Mouse (Mus musculus) intestine, embryonic 16.5 days (tissue): ENCODE data around the gene Etv5. TPM values are rescaled to one million over a fixed set of nuclear protein-coding genes. Genes with fewer than 3 reads are reported as not detected.

ENCODE experiments used
- ATAC-seq: fragments of 200-750 bp; cut with Nextera tagmentation; 2 replicates; pipeline ENCODE4 v1.8.0; 2017; ENCODE audit warnings: moderate TSS enrichment, moderate library complexity
- H3K27ac ChIP-seq: fragments of 300-500 bp; sonication (generic); 2 replicates; pipeline ENCODE4 v1.5.1; 2014; ENCODE audit warnings: mild to moderate bottlenecking, low read length
- H3K27me3 ChIP-seq: fragments of 300-500 bp; sonication (generic); replicated peaks from 2 replicates; pipeline ENCODE4 v1.6.1; 2014; ENCODE audit warnings: low read length, control low read depth, mixed read lengths; ENCODE audit not compliant: control insufficient read depth, insufficient read depth
- H3K36me3 ChIP-seq: fragments of 300-500 bp; sonication (generic); 2 replicates; pipeline ENCODE4 v1.6.1; 2014; ENCODE audit warnings: low read length, control low read depth; ENCODE audit not compliant: control insufficient read depth, insufficient read depth
- H3K4me1 ChIP-seq: fragments of 300-500 bp; sonication (generic); 2 replicates; pipeline ENCODE4 v1.6.1; 2014; ENCODE audit warnings: low read length, control low read depth, mixed read lengths; ENCODE audit not compliant: control insufficient read depth, insufficient read depth
- H3K4me2 ChIP-seq: fragments of 300-500 bp; sonication (generic); 2 replicates; pipeline ENCODE4 v1.6.1; 2014; ENCODE audit warnings: low read depth, low read length, control low read depth
- H3K4me3 ChIP-seq: fragments of 300-500 bp; sonication (generic); 2 replicates; pipeline ENCODE4 v1.5.1; 2014; ENCODE audit warnings: mild to moderate bottlenecking, low read length
- H3K9ac ChIP-seq: fragments of 300-500 bp; sonication (generic); 2 replicates; pipeline ENCODE4 v1.6.1; 2014; ENCODE audit warnings: low read depth, low read length
- H3K9me3 ChIP-seq: fragments of 300-500 bp; sonication (generic); 2 replicates; pipeline ENCODE4 v1.6.1; 2016; ENCODE audit warnings: low read length, control low read depth; ENCODE audit not compliant: control insufficient read depth
- WGBS: fragments of 180-500 bp; shearing (Covaris S2); extraction: QIAGEN DNeasy Blood & Tissue Kit; methylation state at CpG from one replicate; pipeline ENCODE4 v1.1.7; 2014; 5-methylcytosine and 5-hydroxymethylcytosine counted together
- polyA plus RNA-seq: library from polyadenylated mRNA; unstranded; fragments of >200 nt; fragmentation: Nextera tagmentation; extraction: Ambion mirVana; gene quantifications from 2 replicates; pipeline ENCODE4 v1.2.1, GENCODE M21; 2015

The Etv5 gene
- polyA plus RNA-seq, 1 experiment from 2014 or later: 10.3 TPM

DNA sequence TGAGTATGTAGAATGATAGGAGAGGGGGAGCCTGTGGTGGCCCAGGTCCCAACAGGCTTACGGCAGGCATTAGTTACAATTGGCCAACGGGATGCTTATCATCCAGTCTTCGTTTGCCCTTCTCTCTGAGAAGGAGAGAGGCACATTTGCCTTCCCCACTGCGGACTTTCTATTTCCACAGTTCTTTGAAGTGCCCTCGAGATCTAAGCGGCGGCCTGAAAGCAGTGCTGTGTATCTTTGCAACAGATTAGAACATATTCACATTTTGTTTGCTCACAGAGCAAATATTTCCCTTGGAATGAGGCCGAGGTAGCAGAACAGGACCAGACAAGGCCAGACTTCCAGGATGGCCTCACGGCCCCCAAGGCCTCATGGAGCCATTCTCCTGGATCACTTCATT lies 12.6 kb upstream of the Etv5 start:
- Histone ChIP-seq H3K27me3 (no peaks in the 10 kb centered on the region), H3K9me3 (no peaks in the 10 kb centered on the region), H3K4me3 (no peak overlapping the region), H3K4me2 (no peak overlapping the region), H3K9ac (no peak overlapping the region), H3K36me3 (no peaks in the 10 kb centered on the region), H3K27ac (no peak overlapping the region), H3K4me1 (no peaks in the 10 kb centered on the region)
- 64% methylated on average over 9 of the region's 9 CpGs for WGBS
- ATAC-seq: peak; percentile 28; the same call in 1 of the 2 replicates

DNA sequence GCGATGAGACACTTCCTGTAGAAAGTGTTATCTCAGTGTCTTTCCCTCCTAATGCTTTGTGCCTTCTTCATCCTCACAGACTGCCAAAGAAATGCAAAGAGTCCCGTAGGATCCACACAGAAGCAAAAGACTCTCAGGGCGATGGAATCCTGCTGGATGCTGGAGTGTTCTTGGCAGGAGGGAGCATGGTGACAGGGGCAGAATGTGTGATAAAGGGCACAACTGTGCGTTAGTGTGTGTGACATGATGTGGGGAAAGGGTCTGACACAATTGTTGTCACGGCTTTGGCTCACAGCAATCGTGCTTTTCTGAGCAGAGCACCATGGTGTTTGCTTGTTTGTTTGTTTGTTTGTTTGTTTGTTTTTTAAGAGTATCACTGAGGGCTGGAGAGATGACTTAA lies 8.6 kb upstream of the Etv5 start:
- H3K4me1 ChIP-seq: no peaks in the 10 kb centered on the region
- H3K36me3 ChIP-seq: no peaks in the 10 kb centered on the region
- no peak overlapping the region for H3K4me2 ChIP-seq
- WGBS: 80% methylated on average over 6 of the region's 6 CpGs
- no peak overlapping the region for H3K9ac ChIP-seq
- no peak overlapping the region for H3K27ac ChIP-seq
- no peaks in the 10 kb centered on the region for H3K9me3 ChIP-seq
- H3K27me3 ChIP-seq: no peaks in the 10 kb centered on the region
- ATAC-seq: no peak
- H3K4me3 ChIP-seq: no peak overlapping the region

DNA sequence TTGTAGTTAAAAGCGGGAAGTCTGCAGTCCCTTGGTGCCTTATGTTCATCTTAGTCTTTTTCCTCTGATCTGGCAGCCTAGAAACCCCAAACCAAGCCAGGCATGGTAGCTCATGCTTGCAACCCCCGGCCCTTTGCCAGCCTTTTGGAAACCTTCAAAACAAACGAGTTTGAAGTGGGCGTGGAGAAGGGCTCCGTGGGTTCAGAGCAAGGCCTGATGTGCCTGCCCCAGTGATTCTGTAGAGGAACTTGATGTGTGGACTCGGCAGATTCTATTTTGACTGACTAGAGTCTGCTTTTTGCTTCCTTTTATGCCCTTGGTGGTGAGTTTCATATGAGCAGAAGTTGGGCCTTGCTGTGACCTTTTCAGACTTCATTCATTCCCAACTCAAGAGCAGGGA lies 5.3 kb upstream of the Etv5 start:
- WGBS: 61% methylated on average over 6 of the region's 6 CpGs
- peaks cover 8% of the 10 kb centered on the region for H3K4me1 ChIP-seq
- ATAC-seq: no peak

DNA sequence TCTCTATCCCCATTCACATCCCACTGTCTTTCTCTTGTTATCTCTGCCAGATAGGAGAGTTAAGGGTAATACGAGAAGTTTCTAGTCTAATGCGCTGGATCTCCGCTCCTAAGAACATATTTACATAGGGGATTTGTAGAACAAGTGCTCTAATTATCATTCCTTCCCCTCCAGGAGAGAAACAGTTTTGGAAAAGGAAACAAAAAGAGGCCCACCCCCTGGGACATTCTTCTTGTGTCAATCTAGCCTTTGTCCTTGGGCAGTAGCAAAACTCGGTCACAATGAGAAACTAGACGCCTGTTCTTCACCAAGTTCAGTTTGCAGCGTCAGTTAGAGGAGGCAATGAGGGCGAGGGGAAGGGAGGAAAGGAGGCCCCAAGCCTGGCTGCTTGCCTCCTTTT lies 2.7 kb upstream of the Etv5 start:
- Histone ChIP-seq H3K9ac (no peak overlapping the region), H3K36me3 (no peaks in the 10 kb centered on the region), H3K4me2 (no peak overlapping the region), H3K9me3 (no peaks in the 10 kb centered on the region), H3K27me3 (no peaks in the 10 kb centered on the region), H3K4me1 (peaks cover 8% of the 10 kb centered on the region), H3K4me3 (no peak overlapping the region), H3K27ac (no peak overlapping the region)
- WGBS: 55% methylated on average over 7 of the region's 7 CpGs
- no peak for ATAC-seq

More for the DNA sequence above, 5.3 kb upstream of the Etv5 start:
- no peaks in the 10 kb centered on the region for H3K36me3 ChIP-seq
- H3K27ac ChIP-seq: no peak overlapping the region
- no peak overlapping the region for H3K4me2 ChIP-seq
- no peaks in the 10 kb centered on the region for H3K27me3 ChIP-seq
- no peak overlapping the region for H3K9ac ChIP-seq
- H3K4me3 ChIP-seq: no peak overlapping the region
- no peaks in the 10 kb centered on the region for H3K9me3 ChIP-seq

DNA sequence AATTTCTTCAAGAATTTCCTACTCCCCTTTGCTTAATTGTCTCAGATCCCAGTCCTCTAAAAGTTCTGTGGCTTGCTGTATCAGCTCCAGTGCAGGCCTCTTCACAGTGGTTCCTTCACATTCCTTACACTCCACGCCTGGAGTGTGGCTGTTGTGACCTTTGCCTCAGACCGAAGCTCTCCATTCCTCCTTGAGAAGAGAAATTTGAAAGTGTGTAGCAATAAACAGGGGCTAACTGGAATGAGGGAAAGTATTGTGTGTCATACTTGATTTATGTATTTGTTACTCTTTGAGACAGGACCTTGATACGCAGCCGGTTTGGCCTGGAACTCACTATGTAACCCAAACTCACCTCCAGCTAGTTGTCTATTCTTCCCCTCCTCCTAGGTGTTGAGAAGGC lies 1.8 kb upstream of the Etv5 start:
- Histone ChIP-seq H3K4me2 (no peak overlapping the region), H3K36me3 (no peaks in the 10 kb centered on the region), H3K4me1 (peaks cover 8% of the 10 kb centered on the region), H3K27me3 (no peaks in the 10 kb centered on the region), H3K27ac (no peak overlapping the region), H3K4me3 (no peak overlapping the region), H3K9ac (no peak overlapping the region), H3K9me3 (no peaks in the 10 kb centered on the region)
- WGBS: 67% methylated on average over 4 of the region's 4 CpGs
- no peak for ATAC-seq

DNA sequence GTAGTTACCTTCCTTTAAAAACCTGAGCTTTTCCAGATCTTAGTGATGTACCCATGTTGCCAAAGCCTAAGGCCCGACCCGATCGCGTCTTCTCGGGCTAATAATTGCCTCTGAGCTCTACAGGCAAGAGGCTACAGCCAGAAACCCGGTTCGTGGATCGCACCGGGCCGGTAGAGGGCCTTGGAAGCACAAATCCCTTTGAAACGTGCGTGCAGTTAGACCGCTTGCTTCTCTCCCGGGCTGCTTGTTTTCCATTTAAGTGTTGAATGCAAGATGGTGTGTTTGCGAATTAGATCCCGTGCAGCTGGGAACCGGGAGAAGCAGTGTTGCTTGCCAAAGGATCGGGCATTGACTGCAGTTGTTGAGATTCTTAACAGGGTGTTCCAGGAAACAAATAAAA lies 750 bp upstream of the Etv5 start:
- H3K27me3 ChIP-seq: no peaks in the 10 kb centered on the region
- peak overlapping the region; percentile 74 for H3K4me2 ChIP-seq
- peak; percentile 3; the same call in 1 of the 2 replicates for ATAC-seq
- peak overlapping the region; percentile 55 for H3K4me3 ChIP-seq
- peaks cover 8% of the 10 kb centered on the region for H3K4me1 ChIP-seq
- WGBS: under 1% methylated on average over 18 of the region's 18 CpGs
- H3K27ac ChIP-seq: peak overlapping the region; percentile 83
- H3K36me3 ChIP-seq: no peaks in the 10 kb centered on the region
- H3K9me3 ChIP-seq: no peaks in the 10 kb centered on the region
- H3K9ac ChIP-seq: peak overlapping the region; percentile 62

DNA sequence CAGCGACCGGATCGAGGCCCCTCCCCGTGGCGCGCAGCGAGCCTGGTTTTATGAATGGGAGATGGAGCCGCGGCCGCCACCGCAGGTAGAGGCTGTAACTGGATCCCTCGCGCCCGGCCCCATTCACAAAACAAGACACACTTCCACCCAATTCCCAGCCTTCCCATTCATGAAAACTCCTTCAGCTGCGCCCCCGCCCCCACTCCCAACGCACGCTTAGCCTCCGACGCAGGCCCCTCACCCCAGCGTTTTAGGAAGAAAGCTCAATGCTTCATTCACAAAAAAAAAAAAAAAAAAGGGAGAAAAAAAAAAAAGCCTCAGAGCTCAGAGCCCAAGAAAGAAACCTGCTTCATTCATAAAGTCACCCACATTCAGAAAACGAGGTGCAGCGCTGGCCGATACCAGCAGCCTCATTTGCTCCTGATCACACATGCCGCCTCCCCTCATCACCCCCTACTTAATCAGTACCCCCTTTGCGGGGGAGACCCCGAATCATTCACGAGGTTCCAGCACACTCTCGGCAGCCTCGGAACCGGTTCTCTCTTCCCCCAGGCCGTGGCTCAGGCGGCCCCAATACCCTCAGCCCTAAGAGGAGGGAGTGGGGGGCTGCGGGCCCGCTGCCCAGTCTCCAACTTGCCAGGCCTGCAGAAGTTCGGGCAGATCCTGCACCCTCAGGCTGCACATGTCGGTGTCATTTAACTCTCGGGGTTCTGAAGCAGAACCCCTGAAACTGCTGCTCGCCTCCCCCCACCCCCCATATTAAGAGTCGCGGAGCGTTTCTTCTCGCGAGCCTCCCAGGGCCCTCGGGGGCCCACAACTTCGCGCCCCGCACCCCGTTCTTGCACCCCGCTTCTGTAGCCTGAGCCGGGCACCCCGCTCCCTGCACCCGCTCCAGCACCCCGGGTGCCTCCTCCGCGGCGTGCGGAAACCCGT lies 812 bp downstream of the Etv5 start:
- Histone ChIP-seq H3K4me2 (peak overlapping the region; percentile 100), H3K4me1 (peaks cover 13% of the 10 kb centered on the region), H3K9ac (peak overlapping the region; percentile 73), H3K9me3 (no peaks in the 10 kb centered on the region), H3K4me3 (peak overlapping the region; percentile 67), H3K27me3 (no peaks in the 10 kb centered on the region), H3K27ac (peak overlapping the region; percentile 58), H3K36me3 (no peaks in the 10 kb centered on the region)
- WGBS: under 1% methylated on average over 59 of the region's 59 CpGs
- ATAC-seq: peak; percentile 44

DNA sequence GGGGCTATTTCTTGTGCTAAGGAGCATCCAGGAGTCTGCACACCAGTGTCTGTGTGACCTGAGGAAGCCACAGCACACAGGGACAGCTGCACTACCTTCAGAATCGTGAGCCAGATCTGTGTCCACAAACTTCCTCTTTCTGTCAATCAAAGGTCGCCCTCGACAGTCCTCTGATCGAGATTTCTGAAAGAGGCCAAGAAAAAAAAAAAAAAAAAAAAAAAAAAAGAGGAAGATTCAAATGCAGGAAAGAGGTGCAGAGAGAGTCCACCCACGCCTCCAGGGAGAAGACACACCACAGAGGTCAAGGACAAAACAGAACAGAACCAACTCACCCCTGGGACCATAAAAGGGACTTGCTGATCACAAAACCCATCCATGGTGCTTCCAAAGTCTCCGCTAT lies 3.4 kb downstream of the Etv5 start:
- no peak overlapping the region for H3K9ac ChIP-seq
- H3K4me2 ChIP-seq: no peak overlapping the region
- WGBS: 64% methylated on average over 6 of the region's 6 CpGs

DNA sequence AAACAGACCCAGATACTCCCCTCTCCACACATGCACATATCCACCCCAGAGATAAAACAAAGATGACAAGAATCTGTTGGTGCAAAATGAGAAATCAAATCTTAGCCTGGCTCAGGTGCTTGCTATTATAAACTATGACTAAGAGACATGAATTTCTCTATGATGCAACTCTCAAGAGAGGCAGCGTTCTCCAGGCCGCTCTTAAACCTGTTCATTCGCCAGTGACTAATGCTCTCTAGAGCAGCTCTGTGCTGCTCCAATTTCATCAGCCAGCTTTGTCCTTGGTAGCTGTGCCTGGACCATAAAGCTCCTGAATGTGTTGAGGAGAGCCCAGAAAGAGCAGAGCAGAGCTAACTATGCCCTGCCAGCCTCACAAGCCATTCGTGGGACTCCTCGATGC lies 5.0 kb downstream of the Etv5 start:
- Histone ChIP-seq H3K9me3 (no peaks in the 10 kb centered on the region), H3K27me3 (no peaks in the 10 kb centered on the region), H3K4me1 (peaks cover 10% of the 10 kb centered on the region), H3K4me2 (no peak overlapping the region), H3K9ac (no peak overlapping the region), H3K4me3 (no peak overlapping the region), H3K36me3 (no peaks in the 10 kb centered on the region), H3K27ac (no peak overlapping the region)
- ATAC-seq: no peak
- WGBS: 65% methylated on average over 5 of the region's 5 CpGs

More for the DNA sequence above, 3.4 kb downstream of the Etv5 start:
- Histone ChIP-seq H3K36me3 (no peaks in the 10 kb centered on the region), H3K4me1 (peaks cover 13% of the 10 kb centered on the region), H3K27me3 (no peaks in the 10 kb centered on the region), H3K9me3 (no peaks in the 10 kb centered on the region), H3K27ac (no peak overlapping the region), H3K4me3 (no peak overlapping the region)
- ATAC-seq: no peak
